Mouse (Mus musculus) layer of hippocampus, adult 2 months (tissue): ENCODE results near the gene Ech1. TPM values are rescaled to one million over a fixed set of nuclear protein-coding genes. Genes with fewer than 3 reads are reported as not detected.
A peak's percentile ranks its signal among the peaks of the same experiment; 100 is the strongest.

Source experiments
- DNase-seq, 2 experiments: peaks; one replicate each; pipeline ENCODE4 v3.0.0; 2022; ENCODE audit warnings: low spot score in 2 of 2
- H3K27ac ChIP-seq: fragments of 200-600 bp; 2 replicates; pipeline ENCODE4 v1.8.1; 2022
- H3K4me3 ChIP-seq: fragments of 200-600 bp; 2 replicates; pipeline ENCODE4 v1.8.1; 2022; ENCODE audit warnings: mild to moderate bottlenecking
- CTCF ChIP-seq: fragments of 200-600 bp; conservative IDR thresholded peaks from 2 replicates; pipeline ENCODE4 v1.8.1; 2022; ENCODE audit warnings: antibody characterized with exemption, mild to moderate bottlenecking, moderate library complexity
- total RNA-seq, 2 experiments: library from RNA; stranded (reverse); gene quantifications; 2 replicates each; pipeline ENCODE4 v1.2.3; 2021

Ech1 gene
- total RNA-seq, 2 experiments from 2014 or later: 66.4 to 68.8 TPM

GRCm38 (mm10) chr7:28792391-28793185 is 32.4 kb upstream of the Ech1 start:
- Histone ChIP-seq H3K4me3 (no peak overlapping the region), H3K27ac (no peak overlapping the region)
- DNase-seq: no peak
- peak; percentile 22; the same call in 1 of the 2 replicates for TF ChIP-seq CTCF

- Histone ChIP-seq H3K27ac (no peak overlapping the region), H3K4me3 (no peak overlapping the region)
- TF ChIP-seq CTCF: peak; percentile 72
- no peak for DNase-seq
These were observed 31.2 kb upstream of the Ech1 start for GRCm38 (mm10) chr7:28793834-28794233.

GRCm38 (mm10) chr7:28794496-28794895 is 30.5 kb upstream of the Ech1 start:
- no peak overlapping the region for H3K27ac ChIP-seq
- TF ChIP-seq CTCF: no peak
- no peak overlapping the region for H3K4me3 ChIP-seq

DNA sequence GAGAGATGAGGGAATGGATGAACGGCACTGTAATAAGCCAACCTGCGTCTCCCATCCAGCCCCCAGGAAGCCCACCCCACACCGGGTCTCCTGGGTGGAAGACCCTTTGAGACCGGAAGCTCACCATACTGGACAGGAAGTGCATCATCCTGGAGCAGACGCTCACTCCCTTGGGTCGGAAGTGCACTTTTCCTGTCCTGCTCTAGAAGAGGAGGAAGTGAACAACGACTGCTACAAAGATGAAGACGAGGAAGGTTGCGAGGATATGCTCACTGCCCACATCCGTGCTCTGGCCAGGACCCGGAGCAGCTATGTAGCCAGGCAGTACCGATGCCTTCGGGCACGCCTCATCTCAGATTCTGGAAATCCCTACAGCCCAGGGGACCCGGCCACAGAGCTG is 29.2 kb upstream of the Ech1 start:
- Histone ChIP-seq H3K4me3 (no peak overlapping the region), H3K27ac (peak overlapping the region; percentile 72; the same call in 1 of the 2 replicates)
- no peak for TF ChIP-seq CTCF
- DNase-seq: no peak

More at GRCm38 (mm10) chr7:28794496-28794895, 30.5 kb upstream of the Ech1 start:
- DNase-seq: no peak

DNA sequence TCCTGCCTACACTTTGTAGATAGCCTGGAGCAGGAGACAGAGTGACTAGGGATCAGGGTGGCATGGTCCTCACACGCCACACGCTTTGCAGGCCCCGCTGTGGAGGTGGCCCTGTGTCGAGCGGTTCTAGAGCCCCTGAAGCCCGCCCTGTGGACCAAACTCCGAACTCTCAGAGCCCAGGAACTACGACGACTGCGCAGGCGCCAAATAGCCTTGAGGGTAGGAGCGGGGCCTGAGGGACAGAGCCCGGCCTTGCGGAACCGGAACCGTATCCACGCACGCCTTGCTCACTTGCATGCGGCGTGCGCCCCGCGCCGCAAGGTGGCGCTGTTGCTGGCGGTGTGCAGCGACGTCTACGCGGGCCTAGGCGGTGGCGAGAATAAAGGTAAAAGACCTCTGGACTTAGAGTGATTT is 28.4 kb upstream of the Ech1 start:
- peak; percentile 100 for TF ChIP-seq CTCF
- Histone ChIP-seq H3K4me3 (peak overlapping the region; percentile 49), H3K27ac (peak overlapping the region; percentile 72; the same call in 1 of the 2 replicates)
- peak in 1 of 2 experiments; percentile 81 for DNase-seq

- Histone ChIP-seq H3K4me3 (no peak overlapping the region), H3K27ac (no peak overlapping the region)
- no peak for DNase-seq
- no peak for TF ChIP-seq CTCF
These were observed 25.0 kb upstream of the Ech1 start for GRCm38 (mm10) chr7:28799994-28800393.

GRCm38 (mm10) chr7:28801451-28801850 is 23.6 kb upstream of the Ech1 start:
- H3K4me3 ChIP-seq: no peak overlapping the region
- peak overlapping the region; percentile 78 for H3K27ac ChIP-seq
- TF ChIP-seq CTCF: no peak
- DNase-seq: no peak

GRCm38 (mm10) chr7:28801901-28802670 is 22.9 kb upstream of the Ech1 start:
- no peak for DNase-seq
- TF ChIP-seq CTCF: peak; percentile 33; the same call in 1 of the 2 replicates
- H3K4me3 ChIP-seq: no peak overlapping the region
- H3K27ac ChIP-seq: peak overlapping the region; percentile 78

GRCm38 (mm10) chr7:28802846-28803588 is 22.0 kb upstream of the Ech1 start:
- no peak for TF ChIP-seq CTCF
- peak overlapping the region; percentile 78 for H3K27ac ChIP-seq
- no peak for DNase-seq
- no peak overlapping the region for H3K4me3 ChIP-seq

DNA sequence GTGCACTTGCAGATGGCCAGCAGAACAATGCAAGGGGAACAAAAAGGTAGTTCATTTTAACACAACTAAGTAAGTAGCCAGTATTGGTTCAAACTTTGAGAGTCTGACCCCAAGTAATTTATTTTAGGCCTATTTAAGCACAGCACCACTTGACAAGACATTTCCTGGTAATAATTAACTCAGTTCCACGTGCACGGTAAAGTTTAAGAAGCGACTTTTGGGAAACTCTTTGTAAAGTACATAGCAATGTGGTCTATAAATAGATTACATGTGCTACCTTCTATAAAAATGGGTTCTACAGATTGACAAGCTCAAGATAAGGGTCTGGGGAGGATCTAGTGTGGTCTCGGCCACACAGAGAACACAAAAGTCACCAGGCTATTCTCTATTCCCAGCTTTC is 21.3 kb upstream of the Ech1 start:
- H3K4me3 ChIP-seq: no peak overlapping the region
- no peak for TF ChIP-seq CTCF
- H3K27ac ChIP-seq: no peak overlapping the region
- no peak for DNase-seq

- Histone ChIP-seq H3K27ac (0 out of 2 replicates have a peak overlapping the region, but pooled peaks have one; percentile 28), H3K4me3 (no peak overlapping the region)
- TF ChIP-seq CTCF: peak; percentile 30
- no peak for DNase-seq
These were observed 18.1 kb upstream of the Ech1 start for GRCm38 (mm10) chr7:28806869-28807268.

GRCm38 (mm10) chr7:28807641-28808220 is 17.3 kb upstream of the Ech1 start:
- Histone ChIP-seq H3K4me3 (peak overlapping the region; percentile 96), H3K27ac (peak overlapping the region; percentile 99)
- TF ChIP-seq CTCF: no peak
- no peak for DNase-seq
